Mouse (Mus musculus) embryonic facial prominence, embryonic 13.5 days (tissue): Measurements from ENCODE around the gene C1qtnf2. TPM values are rescaled to one million over a fixed set of nuclear protein-coding genes. Genes with fewer than 3 reads are reported as not detected.
A peak's percentile ranks its signal among the peaks of the same experiment; 100 is the strongest.

Source experiments
- ATAC-seq: fragments of 200-750 bp; cut with Nextera tagmentation; 2 replicates; pipeline ENCODE4 v1.8.0; 2017; ENCODE audit warnings: low read depth; ENCODE audit not compliant: insufficient number of reproducible peaks, insufficient read depth, low FRiP score, low TSS enrichment
- H3K27ac ChIP-seq: fragments of 300-500 bp; sonication (generic); 2 replicates; pipeline ENCODE4 v1.5.1; 2015; ENCODE audit warnings: moderate library complexity, mild to moderate bottlenecking, inconsistent platforms
- H3K27me3 ChIP-seq: fragments of 300-500 bp; sonication (generic); 2 replicates; pipeline ENCODE4 v1.6.1; 2015; ENCODE audit warnings: mild to moderate bottlenecking, inconsistent platforms
- H3K36me3 ChIP-seq: fragments of 300-500 bp; sonication (generic); 2 replicates; pipeline ENCODE4 v1.6.1; 2015; ENCODE audit warnings: mild to moderate bottlenecking, inconsistent platforms
- H3K4me1 ChIP-seq: fragments of 300-500 bp; sonication (generic); 2 replicates; pipeline ENCODE4 v1.6.1; 2015; ENCODE audit warnings: inconsistent platforms
- H3K4me2 ChIP-seq: fragments of 300-500 bp; sonication (generic); 2 replicates; pipeline ENCODE4 v1.6.1; 2015; ENCODE audit warnings: moderate library complexity, mild to moderate bottlenecking, inconsistent platforms
- H3K4me3 ChIP-seq: fragments of 300-500 bp; sonication (generic); 2 replicates; pipeline ENCODE4 v1.5.1; 2015; ENCODE audit warnings: mild to moderate bottlenecking, inconsistent platforms
- H3K9ac ChIP-seq: fragments of 300-500 bp; sonication (generic); 2 replicates; pipeline ENCODE4 v1.6.1; 2015; ENCODE audit warnings: mild to moderate bottlenecking, inconsistent platforms
- H3K9me3 ChIP-seq: fragments of 300-500 bp; sonication (generic); 2 replicates; pipeline ENCODE4 v1.6.1; 2016; ENCODE audit warnings: inconsistent platforms
- WGBS: fragments of 180-500 bp; shearing (Covaris S2); methylation state at CpG from one replicate; pipeline ENCODE4 v1.1.7; 2015; ENCODE audit warnings: mixed read lengths; 5-methylcytosine and 5-hydroxymethylcytosine counted together
- polyA plus RNA-seq: library from polyadenylated mRNA; unstranded; fragments of >200 nt; fragmentation: Nextera tagmentation; extraction: Ambion mirVana; gene quantifications from 2 replicates; pipeline ENCODE4 v1.2.1, GENCODE M21; 2015

Gene C1qtnf2
- polyA plus RNA-seq, 1 experiment from 2014 or later: 17.0 TPM

GRCm38 (mm10) chr11:43517641-43518040, 43.6 kb downstream of the C1qtnf2 start:
- H3K27me3 ChIP-seq: no peaks in the 10 kb centered on the region
- no peak overlapping the region for H3K27ac ChIP-seq
- no peak overlapping the region for H3K4me3 ChIP-seq
- H3K4me2 ChIP-seq: no peak overlapping the region
- no peak overlapping the region for H3K9ac ChIP-seq
- 86% methylated on average over 11 of the region's 11 CpGs for WGBS
- H3K36me3 ChIP-seq: no peaks in the 10 kb centered on the region
- no peaks in the 10 kb centered on the region for H3K9me3 ChIP-seq
- 0 out of 2 replicates have a peak, but pooled peaks cover 4% of the 10 kb centered on the region for H3K4me1 ChIP-seq
- no peak for ATAC-seq

- H3K27me3 ChIP-seq: no peaks in the 10 kb centered on the region
- H3K27ac ChIP-seq: no peak overlapping the region
- no peaks in the 10 kb centered on the region for H3K9me3 ChIP-seq
- no peak overlapping the region for H3K9ac ChIP-seq
- H3K4me1 ChIP-seq: 0 out of 2 replicates have a peak, but pooled peaks cover 4% of the 10 kb centered on the region
- no peak for ATAC-seq
- H3K36me3 ChIP-seq: no peaks in the 10 kb centered on the region
- H3K4me3 ChIP-seq: no peak overlapping the region
- H3K4me2 ChIP-seq: no peak overlapping the region
Measured at GRCm38 (mm10) chr11:43518086-43518485, 44.0 kb downstream of the C1qtnf2 start.

GRCm38 (mm10) chr11:43518821-43519220, 44.7 kb downstream of the C1qtnf2 start:
- ATAC-seq: no peak
- Histone ChIP-seq H3K27me3 (no peaks in the 10 kb centered on the region), H3K9ac (no peak overlapping the region)

GRCm38 (mm10) chr11:43520521-43520920, 46.4 kb downstream of the C1qtnf2 start:
- no peak for ATAC-seq
- Histone ChIP-seq H3K9ac (no peak overlapping the region), H3K4me3 (no peak overlapping the region), H3K27ac (no peak overlapping the region), H3K27me3 (no peaks in the 10 kb centered on the region), H3K4me2 (no peak overlapping the region), H3K9me3 (no peaks in the 10 kb centered on the region), H3K4me1 (0 out of 2 replicates have a peak, but pooled peaks cover 4% of the 10 kb centered on the region), H3K36me3 (no peaks in the 10 kb centered on the region)
- 70% methylated on average over 3 of the region's 3 CpGs for WGBS

More at GRCm38 (mm10) chr11:43518821-43519220, 44.7 kb downstream of the C1qtnf2 start:
- no peaks in the 10 kb centered on the region for H3K36me3 ChIP-seq
- no peak overlapping the region for H3K4me3 ChIP-seq
- no peaks in the 10 kb centered on the region for H3K9me3 ChIP-seq
- no peak overlapping the region for H3K27ac ChIP-seq
- 0 out of 2 replicates have a peak, but pooled peaks cover 4% of the 10 kb centered on the region for H3K4me1 ChIP-seq
- H3K4me2 ChIP-seq: no peak overlapping the region

GRCm38 (mm10) chr11:43528078-43528682, 54.1 kb downstream of the C1qtnf2 start:
- peaks cover 8% of the 10 kb centered on the region for H3K36me3 ChIP-seq
- H3K9ac ChIP-seq: peak overlapping the region; percentile 91
- no peaks in the 10 kb centered on the region for H3K27me3 ChIP-seq
- under 1% methylated on average over 25 of the region's 25 CpGs for WGBS
- peak; percentile 4; the same call in 1 of the 2 replicates for ATAC-seq
- H3K4me2 ChIP-seq: peak overlapping the region; percentile 85
- H3K4me3 ChIP-seq: peak overlapping the region; percentile 88
- H3K4me1 ChIP-seq: peaks cover 15% of the 10 kb centered on the region
- H3K9me3 ChIP-seq: no peaks in the 10 kb centered on the region
- H3K27ac ChIP-seq: peak overlapping the region; percentile 78

- peaks cover 14% of the 10 kb centered on the region for H3K36me3 ChIP-seq
- peaks cover 15% of the 10 kb centered on the region for H3K4me1 ChIP-seq
- H3K27ac ChIP-seq: peak within 1 kb of the TSS; percentile 78
- peak within 1 kb of the TSS; percentile 88 for H3K4me3 ChIP-seq
- H3K4me2 ChIP-seq: peak within 1 kb of the TSS; percentile 85
- no peaks in the 10 kb centered on the region for H3K9me3 ChIP-seq
- no peaks in the 10 kb centered on the region for H3K27me3 ChIP-seq
- ATAC-seq: peak; percentile 86
- under 1% methylated on average over 78 of the region's 79 CpGs for WGBS
- peak within 1 kb of the TSS; percentile 91 for H3K9ac ChIP-seq
Measured at GRCm38 (mm10) chr11:43528683-43529499, 54.8 kb downstream of the C1qtnf2 start, which contains the start of gene Ccnjl. TSS of gene Ccnjl (plus strand) at chr11:43528784.

GRCm38 (mm10) chr11:43530043-43530442, 56.0 kb downstream of the C1qtnf2 start:
- Histone ChIP-seq H3K27me3 (no peaks in the 10 kb centered on the region), H3K4me3 (peak overlapping the region; percentile 88), H3K9ac (peak overlapping the region; percentile 40; the same call in 1 of the 2 replicates), H3K9me3 (no peaks in the 10 kb centered on the region), H3K4me1 (peaks cover 15% of the 10 kb centered on the region), H3K36me3 (peaks cover 20% of the 10 kb centered on the region), H3K4me2 (peak overlapping the region; percentile 85), H3K27ac (peak overlapping the region; percentile 48; the same call in 1 of the 2 replicates)
- ATAC-seq: no peak
- 9% methylated on average over 3 of the region's 3 CpGs for WGBS

GRCm38 (mm10) chr11:43531619-43532018, 57.5 kb downstream of the C1qtnf2 start:
- Histone ChIP-seq H3K9me3 (no peaks in the 10 kb centered on the region), H3K9ac (no peak overlapping the region), H3K4me1 (peaks cover 15% of the 10 kb centered on the region), H3K27ac (no peak overlapping the region), H3K27me3 (no peaks in the 10 kb centered on the region), H3K36me3 (peaks cover 27% of the 10 kb centered on the region), H3K4me3 (no peak overlapping the region), H3K4me2 (no peak overlapping the region)
- no peak for ATAC-seq
- WGBS: 68% methylated on average over 5 of the region's 5 CpGs

- H3K36me3 ChIP-seq: peaks cover 44% of the 10 kb centered on the region
- H3K9ac ChIP-seq: no peak overlapping the region
- H3K27me3 ChIP-seq: no peaks in the 10 kb centered on the region
- no peaks in the 10 kb centered on the region for H3K9me3 ChIP-seq
- peaks cover 8% of the 10 kb centered on the region for H3K4me1 ChIP-seq
- ATAC-seq: no peak
- H3K4me2 ChIP-seq: no peak overlapping the region
- no peak overlapping the region for H3K27ac ChIP-seq
- 68% methylated on average over 6 of the region's 6 CpGs for WGBS
- no peak overlapping the region for H3K4me3 ChIP-seq
Measured at GRCm38 (mm10) chr11:43537074-43537473, 63.0 kb downstream of the C1qtnf2 start.

GRCm38 (mm10) chr11:43539863-43540262, 65.8 kb downstream of the C1qtnf2 start:
- no peaks in the 10 kb centered on the region for H3K9me3 ChIP-seq
- no peaks in the 10 kb centered on the region for H3K27me3 ChIP-seq
- no peak overlapping the region for H3K4me3 ChIP-seq
- no peak for ATAC-seq
- H3K4me2 ChIP-seq: no peak overlapping the region
- H3K36me3 ChIP-seq: peaks cover 35% of the 10 kb centered on the region
- no peak overlapping the region for H3K9ac ChIP-seq
- no peak overlapping the region for H3K27ac ChIP-seq
- peaks cover 13% of the 10 kb centered on the region for H3K4me1 ChIP-seq
- 10% methylated on average over 6 of the region's 6 CpGs for WGBS
